Mouse (Mus musculus) telencephalon, adult 2 months (tissue): ENCODE results near the gene Arhgef2.

Experiments used
- DNase-seq: peaks from one replicate; pipeline ENCODE4 v3.0.0-alpha.2; 2011; ENCODE audit warnings: low read depth, low spot score

Gene Arhgef2

GRCm38 (mm10) chr3:88636555-88636986 is 30.8 kb downstream of the Arhgef2 start:
- peak; percentile 85 for DNase-seq

GRCm38 (mm10) chr3:88637134-88637533 is 31.4 kb downstream of the Arhgef2 start:
- no peak for DNase-seq

- DNase-seq: no peak
These were observed 33.5 kb downstream of the Arhgef2 start for GRCm38 (mm10) chr3:88639239-88639638.

- no peak for DNase-seq
These were observed 34.9 kb downstream of the Arhgef2 start for GRCm38 (mm10) chr3:88640676-88641075.

GRCm38 (mm10) chr3:88643078-88643477 is 37.3 kb downstream of the Arhgef2 start:
- no peak for DNase-seq

GRCm38 (mm10) chr3:88645937-88646336 is 40.2 kb downstream of the Arhgef2 start:
- DNase-seq: no peak

GRCm38 (mm10) chr3:88646426-88646995 is 40.7 kb downstream of the Arhgef2 start:
- DNase-seq: no peak

GRCm38 (mm10) chr3:88647076-88647475 is 41.3 kb downstream of the Arhgef2 start:
- no peak for DNase-seq

GRCm38 (mm10) chr3:88647779-88648413 is 42.1 kb downstream of the Arhgef2 start:
- no peak for DNase-seq

- DNase-seq: no peak
These were observed 42.8 kb downstream of the Arhgef2 start for GRCm38 (mm10) chr3:88648452-88649168.

- no peak for DNase-seq
These were observed 43.4 kb downstream of the Arhgef2 start for GRCm38 (mm10) chr3:88649186-88649585.

GRCm38 (mm10) chr3:88649967-88650366 is 44.2 kb downstream of the Arhgef2 start:
- DNase-seq: no peak

GRCm38 (mm10) chr3:88650713-88651504 is 45.1 kb downstream of the Arhgef2 start:
- no peak for DNase-seq

GRCm38 (mm10) chr3:88651669-88652618 is 46.2 kb downstream of the Arhgef2 start:
- DNase-seq: no peak

- no peak for DNase-seq
These were observed 47.2 kb downstream of the Arhgef2 start, which contains the start of gene Rxfp4 for GRCm38 (mm10) chr3:88652846-88653515. TSS of gene Rxfp4 (minus strand) at chr3:88653142.

GRCm38 (mm10) chr3:88653516-88654370 is 48.0 kb downstream of the Arhgef2 start:
- DNase-seq: no peak

- no peak for DNase-seq
These were observed 48.9 kb downstream of the Arhgef2 start for GRCm38 (mm10) chr3:88654621-88655020.

GRCm38 (mm10) chr3:88655619-88656018 is 49.9 kb downstream of the Arhgef2 start:
- no peak for DNase-seq

GRCm38 (mm10) chr3:88658441-88659127 is 52.8 kb downstream of the Arhgef2 start:
- DNase-seq: no peak
